Mouse (Mus musculus): ENCODE results near the gene Tent5d. TPM values are rescaled to one million over a fixed set of nuclear protein-coding genes. Genes with fewer than 3 reads are reported as not detected.

Tent5d gene
- polyA plus RNA-seq (2012; rRNA removed) (0.01 TPM in 1 of 2 replicates, not detected in the other), polyA plus RNA-seq (2014; fragmentation: Nextera tagmentation; extraction: Ambion mirVana) (not detected in 2 replicates)

DNA sequence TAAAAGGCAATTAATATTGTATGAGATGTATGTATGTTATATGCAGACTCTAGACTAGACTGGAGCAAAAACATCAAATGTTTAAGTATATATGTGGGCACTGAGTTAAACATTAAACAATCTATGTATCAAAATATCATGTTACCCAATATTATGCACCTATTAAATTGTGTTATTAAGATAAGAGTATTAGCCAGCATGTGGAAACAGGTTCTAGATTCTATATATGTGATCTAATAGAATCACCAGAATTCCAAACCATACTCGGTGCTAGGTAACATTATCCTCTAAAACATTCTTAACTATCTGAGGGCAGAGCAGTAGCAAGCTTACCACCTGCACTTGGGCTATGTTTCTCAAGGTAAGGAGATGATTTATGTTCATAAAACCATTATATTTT is at the start of gene Tent5d:
Tent5d (plus strand) TSS at position 301 of the 400 bp plus-strand sequence.
- no peak for TF ChIP-seq POLR2A (IDR thresholded peaks at IDR 0.05; ENCODE audit: borderline replicate concordance, extremely low read depth, insufficient read depth, insufficient read length)
- no peak within 1 kb of the TSS for H3K9ac ChIP-seq (ENCODE audit: low read depth, low read length, severe bottlenecking)
- H3K27ac ChIP-seq (replicated peaks; ENCODE audit: low read depth, low read length), result no peak within 1 kb of the TSS
- WGBS, result 83% methylated on average over 1 of the region's 1 CpGs
- DNase-seq (ENCODE audit: low spot score) (no peak), ATAC-seq (ENCODE audit: low FRiP score, low read depth) (no peak)
- no peaks in the 10 kb centered on the region for H3K36me3 ChIP-seq (ENCODE audit: control insufficient read depth, insufficient read depth, low read length)
- H3K27me3 ChIP-seq (ENCODE audit: control insufficient read depth, insufficient read depth, low read length), result no peaks in the 10 kb centered on the region
- no peaks in the 10 kb centered on the region for H3K9me3 ChIP-seq (ENCODE audit: control insufficient read depth, low read length)
- no peak within 1 kb of the TSS for H3K4me3 ChIP-seq (replicated peaks; ENCODE audit: low read length)
- H3K4me1 ChIP-seq (ENCODE audit: control insufficient read depth, insufficient read depth, low read length), result no peaks in the 10 kb centered on the region
- no peak within 1 kb of the TSS for H3K4me2 ChIP-seq (replicated peaks; ENCODE audit: low read depth, low read length, severe bottlenecking)

DNA sequence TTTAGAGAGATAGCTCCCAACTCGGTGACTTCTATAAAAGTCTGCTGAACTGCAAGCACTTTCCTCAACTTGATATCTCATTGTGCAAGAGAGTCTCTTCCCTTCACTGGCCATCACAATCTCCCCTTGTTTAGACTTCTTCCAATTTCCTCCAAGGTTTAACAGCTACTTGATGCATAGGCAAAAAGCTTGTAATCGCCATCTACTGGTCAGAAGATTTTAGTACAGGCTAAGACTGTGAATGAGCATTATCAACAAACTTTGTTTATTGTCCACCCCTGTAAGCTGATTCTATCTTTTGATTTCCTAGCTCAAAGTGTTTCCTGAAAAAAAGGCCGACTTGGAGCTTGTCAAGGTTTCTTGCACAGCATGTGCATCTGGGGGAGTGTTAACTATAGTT is 24.5 kb upstream of the Tent5d start:
- Histone ChIP-seq H3K36me3 (ENCODE audit: control insufficient read depth, insufficient read depth, low read length) (no peaks in the 10 kb centered on the region), H3K27me3 (ENCODE audit: control insufficient read depth, insufficient read depth, low read length) (no peaks in the 10 kb centered on the region), H3K9me3 (ENCODE audit: control insufficient read depth, low read length) (no peaks in the 10 kb centered on the region), H3K4me3 (replicated peaks; ENCODE audit: low read length) (no peak overlapping the region), H3K4me1 (ENCODE audit: control insufficient read depth, insufficient read depth, low read length) (no peaks in the 10 kb centered on the region), H3K27ac (replicated peaks; ENCODE audit: low read depth, low read length) (no peak overlapping the region), H3K4me2 (replicated peaks; ENCODE audit: low read depth, low read length, severe bottlenecking) (no peak overlapping the region), H3K9ac (ENCODE audit: low read depth, low read length, severe bottlenecking) (no peak overlapping the region)
- no peak for TF ChIP-seq POLR2A (IDR thresholded peaks at IDR 0.05; ENCODE audit: borderline replicate concordance, extremely low read depth, insufficient read depth, insufficient read length)
- ATAC-seq (ENCODE audit: low FRiP score, low read depth) (no peak), DNase-seq (ENCODE audit: low spot score) (no peak)
- 21% methylated on average over 3 of the region's 3 CpGs for WGBS

DNA sequence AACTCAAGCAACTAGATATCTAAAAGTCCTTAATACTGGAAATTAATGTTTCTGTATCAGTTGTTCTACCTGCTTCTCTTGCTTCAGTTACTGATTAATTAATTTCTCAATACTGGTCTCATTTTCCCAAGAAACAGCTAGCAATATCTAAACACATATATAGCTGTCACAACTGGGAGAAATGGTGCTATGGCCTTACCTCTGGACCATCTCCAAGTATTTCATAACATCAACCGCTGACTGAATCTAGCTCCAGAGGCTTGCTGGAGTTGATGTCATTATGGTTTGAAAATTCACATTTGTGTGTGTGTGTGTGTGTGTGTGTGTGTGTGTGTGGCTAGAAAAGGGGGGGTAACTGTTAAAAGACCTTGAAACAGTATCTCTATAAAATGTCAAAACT is 2.3 kb upstream of the Tent5d start:
- Histone ChIP-seq H3K27ac (replicated peaks; ENCODE audit: low read depth, low read length) (no peak overlapping the region), H3K9me3 (ENCODE audit: control insufficient read depth, low read length) (no peaks in the 10 kb centered on the region), H3K36me3 (ENCODE audit: control insufficient read depth, insufficient read depth, low read length) (no peaks in the 10 kb centered on the region), H3K4me1 (ENCODE audit: control insufficient read depth, insufficient read depth, low read length) (no peaks in the 10 kb centered on the region), H3K4me3 (replicated peaks; ENCODE audit: low read length) (no peak overlapping the region), H3K27me3 (ENCODE audit: control insufficient read depth, insufficient read depth, low read length) (no peaks in the 10 kb centered on the region), H3K4me2 (replicated peaks; ENCODE audit: low read depth, low read length, severe bottlenecking) (no peak overlapping the region), H3K9ac (ENCODE audit: low read depth, low read length, severe bottlenecking) (no peak overlapping the region)
- no peak for TF ChIP-seq POLR2A (IDR thresholded peaks at IDR 0.05; ENCODE audit: borderline replicate concordance, extremely low read depth, insufficient read depth, insufficient read length)
- 81% methylated on average over 1 of the region's 1 CpGs for WGBS
- DNase-seq (ENCODE audit: low spot score) (no peak), ATAC-seq (ENCODE audit: low FRiP score, low read depth) (no peak)

DNA sequence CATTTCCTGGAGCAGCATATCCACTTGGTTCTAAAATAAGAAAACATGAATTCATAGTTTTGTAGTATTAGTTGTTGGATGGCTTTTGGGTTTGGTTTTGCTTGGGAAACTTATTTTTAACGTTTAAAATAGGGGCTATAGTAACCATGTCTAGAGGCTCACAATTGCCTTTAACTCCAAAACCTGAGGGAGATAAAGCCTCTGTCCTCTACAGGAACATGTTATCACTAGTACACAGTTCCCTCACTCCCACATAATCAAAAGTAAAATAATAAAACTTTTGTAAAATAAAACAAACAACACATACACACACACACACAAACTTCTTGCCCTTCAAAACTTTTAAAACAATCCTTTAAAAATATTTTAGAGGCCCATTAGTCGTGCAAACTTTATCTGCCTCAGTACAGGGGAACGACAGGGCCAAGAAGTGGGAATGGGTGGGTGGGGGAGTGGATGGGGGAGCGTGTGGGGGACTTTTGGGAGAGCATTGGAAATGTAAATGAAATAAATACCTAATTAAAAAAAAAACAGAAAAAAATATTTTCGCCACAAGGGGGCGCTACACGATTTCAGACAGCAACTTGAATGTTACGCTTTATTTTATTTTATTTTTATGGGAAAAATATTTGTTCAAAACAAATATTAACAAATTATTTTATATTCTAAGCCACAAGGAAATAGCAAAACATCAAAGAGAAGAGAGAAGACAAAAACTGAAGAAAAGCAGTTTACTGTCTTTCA is 1.5 kb upstream of the Tent5d start:
- TF ChIP-seq POLR2A (IDR thresholded peaks at IDR 0.05; ENCODE audit: borderline replicate concordance, extremely low read depth, insufficient read depth, insufficient read length), result no peak
- Histone ChIP-seq H3K4me3 (replicated peaks; ENCODE audit: low read length) (no peak overlapping the region), H3K9ac (ENCODE audit: low read depth, low read length, severe bottlenecking) (no peak overlapping the region), H3K9me3 (ENCODE audit: control insufficient read depth, low read length) (no peaks in the 10 kb centered on the region), H3K4me1 (ENCODE audit: control insufficient read depth, insufficient read depth, low read length) (no peaks in the 10 kb centered on the region), H3K36me3 (ENCODE audit: control insufficient read depth, insufficient read depth, low read length) (no peaks in the 10 kb centered on the region), H3K4me2 (replicated peaks; ENCODE audit: low read depth, low read length, severe bottlenecking) (no peak overlapping the region), H3K27ac (replicated peaks; ENCODE audit: low read depth, low read length) (no peak overlapping the region), H3K27me3 (ENCODE audit: control insufficient read depth, insufficient read depth, low read length) (no peaks in the 10 kb centered on the region)
- ATAC-seq (ENCODE audit: low FRiP score, low read depth), result no peak
- no peak for DNase-seq (ENCODE audit: low spot score)
- WGBS, result 30% methylated on average over 8 of the region's 8 CpGs

DNA sequence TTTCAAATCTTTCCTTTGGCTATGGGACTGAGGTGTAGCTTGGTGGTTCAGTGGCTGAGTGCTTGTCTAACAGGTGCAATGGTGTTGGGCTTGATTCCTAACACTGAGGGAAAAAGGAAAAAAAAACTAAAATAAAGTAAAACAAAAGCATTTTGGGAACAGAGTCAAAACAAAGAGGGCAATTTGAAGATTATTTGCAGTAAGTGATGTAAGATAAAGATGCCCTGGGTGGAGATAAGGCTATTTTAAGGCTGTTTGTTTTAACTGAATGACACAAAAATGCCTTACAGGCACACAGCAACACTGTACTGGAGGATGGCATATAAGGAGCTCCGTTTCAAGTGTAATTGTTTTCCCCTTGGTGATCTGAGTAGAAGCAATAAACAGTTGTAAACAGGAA is 3.4 kb downstream of the Tent5d start:
- 22% methylated on average over 1 of the region's 1 CpGs for whole genome bisulfite sequencing
- Histone ChIP-seq H3K4me3 (replicated peaks; ENCODE audit: low read length) (no peak overlapping the region), H3K9me3 (ENCODE audit: control insufficient read depth, low read length) (no peaks in the 10 kb centered on the region), H3K9ac (ENCODE audit: low read depth, low read length, severe bottlenecking) (no peak overlapping the region), H3K27ac (replicated peaks; ENCODE audit: low read depth, low read length) (no peak overlapping the region), H3K4me2 (replicated peaks; ENCODE audit: low read depth, low read length, severe bottlenecking) (no peak overlapping the region), H3K27me3 (ENCODE audit: control insufficient read depth, insufficient read depth, low read length) (no peaks in the 10 kb centered on the region), H3K4me1 (ENCODE audit: control insufficient read depth, insufficient read depth, low read length) (no peaks in the 10 kb centered on the region), H3K36me3 (ENCODE audit: control insufficient read depth, insufficient read depth, low read length) (no peaks in the 10 kb centered on the region)
- TF ChIP-seq POLR2A (IDR thresholded peaks at IDR 0.05; ENCODE audit: borderline replicate concordance, extremely low read depth, insufficient read depth, insufficient read length), result no peak
- no peak for ATAC-seq (ENCODE audit: low FRiP score, low read depth)
- no peak for DNase-seq (ENCODE audit: low spot score)

All from limb, embryonic 14.5 days (tissue).